Comparison of ENCODE assay signal across 8 mouse cellular contexts in genomic region chr9:75408204-75408826, GRCm38 (mm10). TPM values are rescaled to one million over a fixed set of nuclear protein-coding genes. Genes with fewer than 3 reads are reported as not detected.
DNase-seq lines count a peak whose midpoint lies in the region; ATAC-seq lines count a peak whose summit lies in the region.

No protein-coding gene starts in this region.

- peaks cover 13% of the 10 kb centered on the region; the same call in 1 of the 2 replicates for H3K4me1 ChIP-seq in kidney, embryonic 14.5 days (ENCODE audit: control insufficient read depth, insufficient read depth, low read length)
- peaks cover 45% of the 10 kb centered on the region for H3K4me1 ChIP-seq in forebrain, embryonic 15.5 days

- peak overlapping the region; percentile 92 for H3K4me3 ChIP-seq in kidney, embryonic 14.5 days (ENCODE audit: low read length)
- H3K4me3 ChIP-seq in forebrain, embryonic 15.5 days = peak overlapping the region; percentile 94

- no peaks in the 10 kb centered on the region for H3K36me3 ChIP-seq in kidney, embryonic 14.5 days (ENCODE audit: control insufficient read depth, insufficient read depth, low read length)
- H3K36me3 ChIP-seq in forebrain, embryonic 15.5 days = no peaks in the 10 kb centered on the region

- no peaks in the 10 kb centered on the region for H3K27me3 ChIP-seq in kidney, embryonic 14.5 days (ENCODE audit: control insufficient read depth, insufficient read depth, low read length)
- H3K27me3 ChIP-seq in forebrain, embryonic 15.5 days = no peaks in the 10 kb centered on the region

- WGBS in kidney, embryonic 14.5 days = 4% methylated on average over 11 of the region's 11 CpGs
- WGBS in forebrain, embryonic 15.5 days = 3% methylated on average over 11 of the region's 11 CpGs

- DNase-seq in kidney, postnatal 10 days = no peak
- peak; percentile 48 for DNase-seq in adipocyte (ENCODE audit: low spot score)
- peak; percentile 56 for DNase-seq in mesoderm, embryonic 11.5 days (ENCODE audit: low read depth, low spot score)
- DNase-seq in left cerebral cortex, adult 9 months (ENCODE audit: low spot score in 2 of 2) = no peak
- DNase-seq in left cerebral cortex, adult 18-20 months (ENCODE audit: low spot score in 2 of 2) = no peak
- no peak for DNase-seq in gastrocnemius, postnatal 4 days (ENCODE audit: low spot score in 2 of 2)

- peak overlapping the region; percentile 94 for H3K9ac ChIP-seq in kidney, embryonic 14.5 days (ENCODE audit: low read depth, low read length)
- peak overlapping the region; percentile 94 for H3K9ac ChIP-seq in forebrain, embryonic 15.5 days (replicated peaks)

- peak overlapping the region; percentile 67 for H3K4me2 ChIP-seq in kidney, embryonic 14.5 days (replicated peaks; ENCODE audit: low read depth, low read length)
- H3K4me2 ChIP-seq in forebrain, embryonic 15.5 days (replicated peaks) = peak overlapping the region; percentile 62

- ATAC-seq in kidney, embryonic 14.5 days (ENCODE audit: low FRiP score, low TSS enrichment) = no peak
- no peak for ATAC-seq in forebrain, embryonic 15.5 days (replicated peaks)

- H3K27ac ChIP-seq in kidney, embryonic 14.5 days (ENCODE audit: low read depth, low read length) = no peak overlapping the region; the same call in 1 of the 2 replicates
- peak overlapping the region; percentile 98; the same call in 1 of the 2 replicates for H3K27ac ChIP-seq in forebrain, embryonic 15.5 days (replicated peaks)

- H3K9me3 ChIP-seq in kidney, embryonic 14.5 days (ENCODE audit: control insufficient read depth, low read length) = no peaks in the 10 kb centered on the region
- H3K9me3 ChIP-seq in forebrain, embryonic 15.5 days = no peaks in the 10 kb centered on the region

RNA-seq across cellular contexts. Expression of gene Mapk6, which starts 1.5 kb away (rescaled TPM):
- 54.8 and 77.6 TPM in 2 replicates for polyA plus RNA-seq in kidney, embryonic 14.5 days (2014; fragmentation: Nextera tagmentation; extraction: Ambion mirVana)
- polyA plus RNA-seq in forebrain, embryonic 15.5 days (2015; fragmentation: Nextera tagmentation; extraction: Ambion mirVana) = 137 and 138 TPM in 2 replicates
- total RNA-seq in left cerebral cortex, adult 18-20 months (2021) = 10 to 100 TPM; 58.7 to 70.7 TPM
- total RNA-seq in gastrocnemius, postnatal 4 days (2021) = 10 to 100 TPM; 49.1 to 51.6 TPM

RNA-seq across cellular contexts. Expression of gene Leo1, which starts 33.0 kb away (rescaled TPM):
- 36.9 and 45.8 TPM in 2 replicates for polyA plus RNA-seq in kidney, embryonic 14.5 days (2014; fragmentation: Nextera tagmentation; extraction: Ambion mirVana)
- 40.6 and 40.7 TPM in 2 replicates for polyA plus RNA-seq in forebrain, embryonic 15.5 days (2015; fragmentation: Nextera tagmentation; extraction: Ambion mirVana)
- total RNA-seq in left cerebral cortex, adult 18-20 months (2021) = 10 to 100 TPM; 28.8 to 32.0 TPM
- total RNA-seq in gastrocnemius, postnatal 4 days (2021) = 10 to 100 TPM; 27.4 to 31.6 TPM

Comparison
In these comparisons a context has a peak if more than half of its experiments do, and no peak if none do; other contexts are left out.
1. DNase-seq: peak in adipocyte (single experiment) and mesoderm, embryonic 11.5 days (single experiment); none in kidney, postnatal 10 days (single experiment), left cerebral cortex, adult 9 months (0 of 2), left cerebral cortex, adult 18-20 months (0 of 2) and gastrocnemius, postnatal 4 days (0 of 2).